Mouse (Mus musculus) heart, embryonic 12.5 days (tissue): ENCODE data around the gene Syap1. TPM values are rescaled to one million over a fixed set of nuclear protein-coding genes. Genes with fewer than 3 reads are reported as not detected.
"Not testable (repeated sequence)": the region's sequence is repeated elsewhere in the genome, so short reads cannot be mapped to it uniquely, and the experiment has no call there.

Source experiments
- ATAC-seq: fragments of 200-750 bp; cut with Nextera tagmentation; 2 replicates; pipeline ENCODE4 v1.8.0; 2017; ENCODE audit warnings: moderate TSS enrichment, moderate library complexity; ENCODE audit not compliant: insufficient number of reproducible peaks, low FRiP score
- H3K27ac ChIP-seq: fragments of 300-500 bp; sonication (generic); 2 replicates; pipeline ENCODE4 v1.5.1; 2016; ENCODE audit warnings: mild to moderate bottlenecking, moderate library complexity; ENCODE audit not compliant: poor library complexity, severe bottlenecking
- H3K27me3 ChIP-seq: fragments of 300-500 bp; sonication (generic); replicated peaks from 2 replicates; pipeline ENCODE4 v1.6.1; 2016; ENCODE audit warnings: mild to moderate bottlenecking, moderate library complexity
- H3K36me3 ChIP-seq: fragments of 300-500 bp; sonication (generic); 2 replicates; pipeline ENCODE4 v1.6.1; 2016; ENCODE audit warnings: mild to moderate bottlenecking, moderate library complexity
- H3K4me1 ChIP-seq: fragments of 300-500 bp; sonication (generic); replicated peaks from 2 replicates; pipeline ENCODE4 v1.6.1; 2016; ENCODE audit warnings: mild to moderate bottlenecking
- H3K4me2 ChIP-seq: fragments of 300-500 bp; sonication (generic); 2 replicates; pipeline ENCODE4 v1.6.1; 2016; ENCODE audit warnings: mild to moderate bottlenecking, moderate library complexity
- H3K4me3 ChIP-seq: fragments of 300-500 bp; sonication (generic); 2 replicates; pipeline ENCODE4 v1.5.1; 2016; ENCODE audit warnings: mild to moderate bottlenecking
- H3K9ac ChIP-seq: fragments of 300-500 bp; sonication (generic); 2 replicates; pipeline ENCODE4 v1.6.1; 2016; ENCODE audit warnings: mild to moderate bottlenecking, moderate library complexity
- H3K9me3 ChIP-seq: fragments of 300-500 bp; sonication (generic); replicated peaks from 2 replicates; pipeline ENCODE4 v1.6.1; 2016; ENCODE audit warnings: mild to moderate bottlenecking, moderate library complexity
- WGBS: fragments of 180-500 bp; shearing (Covaris S2); methylation state at CpG from one replicate; pipeline ENCODE4 v1.1.7; 2016; 5-methylcytosine and 5-hydroxymethylcytosine counted together
- polyA plus RNA-seq: library from polyadenylated mRNA; unstranded; fragments of >200 nt; fragmentation: Nextera tagmentation; extraction: Ambion mirVana; gene quantifications from 2 replicates; pipeline ENCODE4 v1.2.1, GENCODE M21; 2016

The Syap1 gene
- polyA plus RNA-seq, 1 experiment from 2014 or later = 30.6 TPM

DNA sequence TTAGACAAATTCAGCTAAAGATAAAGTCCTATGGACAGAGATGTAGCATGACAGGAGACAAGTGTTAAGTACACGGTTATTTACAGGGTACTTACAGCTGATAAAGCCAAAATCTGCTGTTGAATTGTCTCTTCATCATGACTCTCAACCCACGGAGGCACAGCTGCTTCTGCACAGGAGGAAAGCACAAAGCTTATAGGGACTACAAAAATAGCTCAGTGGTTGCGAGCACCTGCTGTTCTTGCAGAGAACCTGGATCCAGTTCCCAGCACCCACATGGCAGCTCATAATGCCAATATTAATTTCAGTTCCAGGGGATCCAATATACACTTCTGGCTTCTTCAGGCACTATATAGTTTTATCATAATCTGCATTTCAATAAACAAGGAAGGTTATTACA, 10.0 kb downstream of the Syap1 start:
- no peaks in the 10 kb centered on the region for H3K27me3 ChIP-seq
- ATAC-seq = no peak
- no peak overlapping the region for H3K27ac ChIP-seq
- H3K4me1 ChIP-seq = no peaks in the 10 kb centered on the region
- H3K4me2 ChIP-seq = no peak overlapping the region
- WGBS = 78% methylated on average over 3 of the region's 3 CpGs
- H3K4me3 ChIP-seq = no peak overlapping the region
- H3K9ac ChIP-seq = no peak overlapping the region
- H3K36me3 ChIP-seq = peaks cover 39% of the 10 kb centered on the region
- no peaks in the 10 kb centered on the region for H3K9me3 ChIP-seq

- Histone ChIP-seq H3K9me3 (no peaks in the 10 kb centered on the region), H3K4me3 (no peak overlapping the region), H3K27ac (no peak overlapping the region), H3K4me1 (no peaks in the 10 kb centered on the region), H3K36me3 (peaks cover 38% of the 10 kb centered on the region), H3K4me2 (no peak overlapping the region), H3K9ac (no peak overlapping the region), H3K27me3 (no peaks in the 10 kb centered on the region)
- no peak for ATAC-seq
- WGBS = 85% methylated on average over 2 of the region's 2 CpGs
Observed at GRCm38 (mm10) chrX:162873761-162874160, 14.5 kb downstream of the Syap1 start.

- ATAC-seq = no peak
- Histone ChIP-seq H3K36me3 (peaks cover 33% of the 10 kb centered on the region), H3K4me3 (no peak overlapping the region), H3K4me1 (no peaks in the 10 kb centered on the region), H3K9me3 (no peaks in the 10 kb centered on the region), H3K9ac (no peak overlapping the region), H3K27me3 (no peaks in the 10 kb centered on the region), H3K27ac (no peak overlapping the region), H3K4me2 (no peak overlapping the region)
- 40% methylated on average over 4 of the region's 4 CpGs for WGBS
Observed at GRCm38 (mm10) chrX:162871734-162872517, 16.3 kb downstream of the Syap1 start.

GRCm38 (mm10) chrX:162868294-162868965, 19.8 kb downstream of the Syap1 start:
- H3K27me3 ChIP-seq = no peaks in the 10 kb centered on the region
- no peak overlapping the region for H3K27ac ChIP-seq
- H3K4me2 ChIP-seq = no peak overlapping the region
- H3K4me1 ChIP-seq = no peaks in the 10 kb centered on the region
- WGBS = 74% methylated on average over 3 of the region's 3 CpGs
- H3K4me3 ChIP-seq = no peak overlapping the region
- no peak for ATAC-seq
- no peaks in the 10 kb centered on the region for H3K9me3 ChIP-seq
- H3K9ac ChIP-seq = no peak overlapping the region
- peaks cover 35% of the 10 kb centered on the region for H3K36me3 ChIP-seq

GRCm38 (mm10) chrX:162848682-162849081, 39.6 kb downstream of the Syap1 start:
- Histone ChIP-seq H3K27me3 (no peaks in the 10 kb centered on the region), H3K9me3 (no peaks in the 10 kb centered on the region), H3K4me3 (no peak overlapping the region), H3K4me1 (no peaks in the 10 kb centered on the region), H3K27ac (no peak overlapping the region), H3K4me2 (no peak overlapping the region), H3K36me3 (no peaks in the 10 kb centered on the region), H3K9ac (no peak overlapping the region)
- no peak for ATAC-seq
- 97% methylated on average over 1 of the region's 1 CpGs for WGBS

DNA sequence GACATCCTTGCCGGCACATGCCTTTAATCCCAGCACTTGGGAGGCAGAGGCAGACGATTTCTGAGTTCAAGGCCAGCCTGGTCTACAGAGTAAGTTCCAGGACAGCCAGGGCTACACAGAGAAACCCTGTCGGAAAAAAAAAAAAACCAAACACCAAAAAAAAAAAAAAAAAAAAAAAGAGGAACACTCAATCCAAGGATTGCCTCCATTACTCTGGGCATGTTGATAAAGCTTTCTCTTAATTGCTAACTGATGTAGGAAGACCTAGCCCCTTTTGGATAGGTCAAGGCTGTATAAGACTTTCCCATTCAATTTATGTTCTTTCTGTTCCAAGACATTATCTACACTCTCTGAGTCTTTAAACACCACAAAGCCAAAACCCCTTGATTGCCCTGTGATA, 42.7 kb downstream of the Syap1 start:
- H3K36me3 ChIP-seq = no peaks in the 10 kb centered on the region
- H3K4me3 ChIP-seq = no peak overlapping the region
- ATAC-seq = no peak
- no peak overlapping the region for H3K4me2 ChIP-seq
- H3K27me3 ChIP-seq = no peaks in the 10 kb centered on the region
- H3K9ac ChIP-seq = no peak overlapping the region
- no peak overlapping the region for H3K27ac ChIP-seq
- no peaks in the 10 kb centered on the region for H3K9me3 ChIP-seq
- no peaks in the 10 kb centered on the region for H3K4me1 ChIP-seq
- WGBS = 83% methylated on average over 3 of the region's 3 CpGs

DNA sequence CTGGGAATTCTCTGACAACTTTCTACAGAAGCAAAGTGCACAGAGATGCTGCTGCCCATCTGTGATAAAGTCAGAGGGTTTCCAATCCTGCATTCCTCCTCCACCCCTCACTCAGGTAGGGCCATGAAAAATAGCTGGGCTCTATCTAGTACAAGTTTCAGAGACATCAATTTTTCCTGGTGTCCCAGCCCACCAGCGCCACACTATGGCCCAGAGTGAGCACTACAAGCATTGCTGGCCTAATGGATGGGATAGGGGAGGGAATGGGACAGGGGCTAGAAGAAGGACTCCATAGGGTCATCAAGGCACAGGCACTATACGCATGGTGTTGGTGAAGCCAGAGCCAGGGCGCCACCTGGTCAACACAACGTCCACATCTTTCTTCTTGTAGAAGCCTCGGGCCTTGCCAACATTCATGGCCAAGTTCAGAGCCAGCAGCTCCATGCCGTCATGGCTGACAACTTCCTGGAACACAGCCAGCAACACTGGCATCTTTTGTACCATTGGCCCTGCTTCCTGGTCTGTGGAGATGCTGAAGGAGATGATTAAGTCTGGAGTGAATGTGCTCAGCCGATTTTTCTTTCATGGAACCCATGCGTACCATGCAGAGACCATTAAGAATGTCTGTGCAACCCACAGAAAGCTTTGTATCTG, 43.7 kb downstream of the Syap1 start:
- WGBS = 63% methylated on average over 8 of the region's 8 CpGs
- Histone ChIP-seq H3K4me3 (no peak overlapping the region), H3K4me1 (no peaks in the 10 kb centered on the region), H3K36me3 (no peaks in the 10 kb centered on the region), H3K9me3 (no peaks in the 10 kb centered on the region), H3K4me2 (no peak overlapping the region), H3K27ac (no peak overlapping the region), H3K27me3 (no peaks in the 10 kb centered on the region), H3K9ac (no peak overlapping the region)
- ATAC-seq = no peak

- ATAC-seq = no peak
- no peaks in the 10 kb centered on the region for H3K27me3 ChIP-seq
- 0 out of 2 replicates have a peak, but pooled peaks cover 5% of the 10 kb centered on the region for H3K4me1 ChIP-seq
- no peaks in the 10 kb centered on the region for H3K36me3 ChIP-seq
- H3K9me3 ChIP-seq = no peaks in the 10 kb centered on the region
- H3K4me2 ChIP-seq = no peak overlapping the region
- 58% methylated on average over 3 of the region's 3 CpGs for WGBS
- no peak overlapping the region for H3K4me3 ChIP-seq
- H3K27ac ChIP-seq = no peak overlapping the region
- no peak overlapping the region for H3K9ac ChIP-seq
Observed at GRCm38 (mm10) chrX:162832101-162832500, 56.1 kb downstream of the Syap1 start.

- 0 out of 2 replicates have a peak, but pooled peaks cover 5% of the 10 kb centered on the region for H3K4me1 ChIP-seq
- H3K27ac ChIP-seq = no peak overlapping the region
- ATAC-seq = no peak
- no peak overlapping the region for H3K4me2 ChIP-seq
- no peaks in the 10 kb centered on the region for H3K27me3 ChIP-seq
- no peak overlapping the region for H3K9ac ChIP-seq
- H3K9me3 ChIP-seq = no peaks in the 10 kb centered on the region
- no peak overlapping the region for H3K4me3 ChIP-seq
- 56% methylated on average over 1 of the region's 1 CpGs for WGBS
- H3K36me3 ChIP-seq = no peaks in the 10 kb centered on the region
Observed at GRCm38 (mm10) chrX:162831542-162831941, 56.7 kb downstream of the Syap1 start.

GRCm38 (mm10) chrX:162831036-162831435, 57.2 kb downstream of the Syap1 start:
- Histone ChIP-seq H3K9ac (no peak overlapping the region), H3K27ac (no peak overlapping the region), H3K27me3 (no peaks in the 10 kb centered on the region), H3K9me3 (no peaks in the 10 kb centered on the region), H3K4me3 (no peak overlapping the region), H3K4me2 (no peak overlapping the region), H3K4me1 (0 out of 2 replicates have a peak, but pooled peaks cover 5% of the 10 kb centered on the region), H3K36me3 (no peaks in the 10 kb centered on the region)
- no peak for ATAC-seq
- 20% methylated on average over 1 of the region's 1 CpGs for WGBS

DNA sequence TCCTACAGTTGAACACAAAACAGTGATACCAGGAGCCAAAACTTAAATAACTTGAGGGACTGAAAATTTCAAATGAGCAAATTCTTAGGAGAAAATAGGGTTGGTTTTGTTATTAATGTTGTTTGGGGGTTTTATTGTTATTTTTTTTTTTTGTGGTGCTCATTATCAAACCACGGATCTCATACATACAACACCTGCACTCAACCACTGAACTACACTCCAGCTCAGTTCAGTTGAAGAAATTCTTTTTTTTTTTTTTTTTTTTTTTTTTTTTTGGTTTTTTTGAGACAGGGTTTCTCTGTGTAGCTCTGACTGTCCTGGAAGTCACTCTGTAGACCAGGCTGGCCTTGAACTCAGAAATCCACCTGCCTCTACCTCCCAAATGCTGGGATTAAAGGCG, 57.9 kb downstream of the Syap1 start:
- H3K4me2 ChIP-seq, H3K27ac ChIP-seq, H3K36me3 ChIP-seq, H3K9me3 ChIP-seq, H3K9ac ChIP-seq, H3K27me3 ChIP-seq, H3K4me1 ChIP-seq, H3K4me3 ChIP-seq, ATAC-seq: not testable (repeated sequence)
- WGBS = 59% methylated on average over 2 of the region's 2 CpGs
